Mouse (Mus musculus) midbrain, postnatal 0 days (tissue): ENCODE measurements at regions not wholly inside any gene's neighbourhood (a gene's known extent, or its start where the extent isn't known, plus 50 kb on each side); places are given as distances from the start of the nearest gene placed in this dataset.

Experiments used
- ATAC-seq: fragments of 200-750 bp; cut with Nextera tagmentation; 2 replicates; pipeline ENCODE4 v1.8.0; 2017; ENCODE audit warnings: moderate number of reproducible peaks, mild to moderate bottlenecking, moderate TSS enrichment, moderate library complexity; ENCODE audit not compliant: low FRiP score
- DNase-seq: peaks from one replicate; pipeline ENCODE4 v3.0.0-alpha.2; 2015; ENCODE audit warnings: low spot score
- H3K27ac ChIP-seq: fragments of 300-500 bp; sonication (generic); 2 replicates; pipeline ENCODE4 v1.5.1; 2014; ENCODE audit warnings: low read depth, mild to moderate bottlenecking, low read length, mixed read lengths
- H3K27me3 ChIP-seq: fragments of 300-500 bp; sonication (generic); 2 replicates; pipeline ENCODE4 v1.6.1; 2014; ENCODE audit warnings: low read length, control low read depth, mixed read lengths; ENCODE audit not compliant: insufficient read depth
- H3K36me3 ChIP-seq: fragments of 300-500 bp; sonication (generic); 2 replicates; pipeline ENCODE4 v1.6.1; 2014; ENCODE audit warnings: low read length, control low read depth, mixed read lengths; ENCODE audit not compliant: insufficient read depth
- H3K4me1 ChIP-seq: fragments of 300-500 bp; sonication (generic); 2 replicates; pipeline ENCODE4 v1.6.1; 2014; ENCODE audit warnings: mild to moderate bottlenecking, control low read depth, antibody characterized with exemption, low read length, mixed read lengths; ENCODE audit not compliant: insufficient read depth
- H3K4me2 ChIP-seq: fragments of 300-500 bp; sonication (generic); 2 replicates; pipeline ENCODE4 v1.6.1; 2014; ENCODE audit warnings: low read depth, mild to moderate bottlenecking, low read length, mixed read lengths; ENCODE audit not compliant: poor library complexity, severe bottlenecking
- H3K4me3 ChIP-seq: fragments of 300-500 bp; sonication (generic); 2 replicates; pipeline ENCODE4 v1.5.1; 2014; ENCODE audit warnings: low read depth, mild to moderate bottlenecking, low read length, moderate library complexity
- H3K9ac ChIP-seq: fragments of 300-500 bp; sonication (generic); replicated peaks from 2 replicates; pipeline ENCODE4 v1.6.1; 2014; ENCODE audit warnings: mild to moderate bottlenecking, low read length, moderate library complexity, mixed read lengths; ENCODE audit not compliant: poor library complexity, severe bottlenecking
- H3K9me3 ChIP-seq: fragments of 300-500 bp; sonication (generic); 2 replicates; pipeline ENCODE4 v1.6.1; 2016; ENCODE audit warnings: low read length, control low read depth
- CTCF ChIP-seq: IDR thresholded peaks from 2 replicates; pipeline ENCODE4 v1.5.1; 2016; ENCODE audit warnings: antibody characterized with exemption, mild to moderate bottlenecking
- WGBS: fragments of 180-500 bp; shearing (Covaris S2); extraction: QIAGEN DNeasy Blood & Tissue Kit; methylation state at CpG from one replicate; pipeline ENCODE4 v1.1.7; 2014; 5-methylcytosine and 5-hydroxymethylcytosine counted together

DNA sequence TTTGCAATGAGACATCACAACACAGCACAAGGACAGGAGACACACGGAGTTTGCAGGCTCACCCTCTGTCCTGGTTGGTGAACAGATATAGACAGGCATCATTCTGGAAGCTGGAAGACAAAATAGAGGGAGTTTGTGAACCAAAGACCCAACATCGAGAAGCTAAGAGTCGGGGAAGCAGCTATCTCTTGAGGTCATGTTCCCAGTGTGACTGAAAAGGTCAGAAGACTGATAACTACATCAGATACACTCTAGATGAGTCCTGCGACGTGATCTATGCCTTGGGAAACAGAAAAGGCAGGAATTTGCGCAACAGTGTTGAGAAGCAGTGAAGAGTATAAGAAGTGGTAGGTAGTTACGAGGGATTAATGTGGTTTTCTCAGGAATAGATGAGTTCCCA is 171.2 kb downstream of the Ifng start:
- 90% methylated on average over 7 of the region's 7 CpGs for whole genome bisulfite sequencing
- H3K4me2 ChIP-seq = no peak overlapping the region
- DNase-seq = no peak

DNA sequence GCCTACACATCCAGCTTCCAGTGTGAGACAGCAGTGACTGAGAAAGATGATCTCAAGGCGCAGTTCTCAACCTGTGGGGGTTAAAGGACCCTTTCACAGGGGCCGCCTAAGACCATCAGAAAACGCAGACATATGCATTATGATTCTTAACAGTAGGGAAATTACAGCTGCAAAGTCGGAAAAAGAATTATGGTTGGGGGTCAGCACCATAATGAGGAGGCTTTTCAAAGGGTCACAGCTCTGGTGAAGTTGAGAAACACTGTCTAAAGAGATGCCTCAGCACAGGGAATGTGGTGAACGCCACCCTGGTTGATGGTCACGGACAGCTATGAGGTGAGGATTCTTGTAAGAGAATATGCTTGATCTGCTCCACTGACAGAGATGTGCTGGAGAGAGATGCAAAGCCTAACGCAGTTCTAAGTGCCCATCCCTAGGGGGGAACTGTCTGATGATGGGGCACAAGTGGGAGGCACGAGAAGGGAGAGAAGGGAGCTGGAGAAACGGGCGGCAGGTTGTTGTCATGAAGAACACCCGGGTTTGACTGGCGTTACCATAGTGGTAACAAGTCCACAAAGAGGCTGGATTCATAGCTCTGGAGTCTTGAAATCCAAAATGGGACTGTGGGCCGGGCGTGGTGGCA is 172.3 kb downstream of the Ifng start:
- no peak overlapping the region for H3K4me3 ChIP-seq
- ATAC-seq = no peak
- H3K36me3 ChIP-seq = no peaks in the 10 kb centered on the region
- TF ChIP-seq CTCF = no peak
- H3K4me1 ChIP-seq = no peaks in the 10 kb centered on the region
- no peak overlapping the region for H3K4me2 ChIP-seq
- H3K9me3 ChIP-seq = no peaks in the 10 kb centered on the region
- H3K9ac ChIP-seq = no peak overlapping the region
- 87% methylated on average over 14 of the region's 14 CpGs for WGBS
- DNase-seq = no peak
- no peaks in the 10 kb centered on the region for H3K27me3 ChIP-seq
- H3K27ac ChIP-seq = no peak overlapping the region

More for the DNA sequence above, 171.2 kb downstream of the Ifng start:
- Histone ChIP-seq H3K36me3 (no peaks in the 10 kb centered on the region), H3K4me1 (no peaks in the 10 kb centered on the region), H3K9ac (no peak overlapping the region), H3K9me3 (no peaks in the 10 kb centered on the region), H3K4me3 (no peak overlapping the region), H3K27ac (no peak overlapping the region), H3K27me3 (no peaks in the 10 kb centered on the region)
- no peak for TF ChIP-seq CTCF
- no peak for ATAC-seq

DNA sequence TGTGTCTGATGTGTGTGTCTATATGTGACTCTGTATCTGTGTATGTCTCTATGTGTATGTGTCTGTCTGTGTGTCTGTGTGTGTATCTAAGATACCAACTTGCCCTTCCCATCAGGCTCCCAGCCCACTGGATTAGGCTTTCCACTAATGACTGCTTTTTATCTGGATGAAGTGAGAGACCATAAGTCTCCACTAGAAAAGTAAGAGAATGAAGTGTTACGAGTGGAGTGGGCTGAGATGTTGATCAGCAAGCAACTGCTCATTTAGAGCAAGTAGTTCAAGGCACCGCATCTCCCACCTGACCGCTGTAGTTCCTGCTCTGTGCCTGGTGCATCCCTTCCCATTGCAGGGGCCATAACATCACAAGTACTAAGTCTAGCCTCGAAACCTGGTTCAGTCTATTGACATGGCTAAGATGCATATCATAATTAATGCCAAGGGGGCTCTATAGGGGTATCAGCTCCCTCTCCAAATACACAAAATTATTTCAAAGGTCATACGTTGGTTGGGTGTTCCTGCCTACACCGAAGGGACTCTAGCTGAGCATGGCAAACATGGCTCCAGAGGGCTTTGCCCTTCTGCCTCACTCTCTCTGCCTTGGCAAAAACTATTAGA is 173.5 kb downstream of the Ifng start:
- H3K9me3 ChIP-seq = no peaks in the 10 kb centered on the region
- no peaks in the 10 kb centered on the region for H3K27me3 ChIP-seq
- 94% methylated on average over 6 of the region's 6 CpGs for WGBS
- DNase-seq (no peak), ATAC-seq (no peak)
- no peak overlapping the region for H3K4me2 ChIP-seq
- H3K9ac ChIP-seq = no peak overlapping the region
- H3K27ac ChIP-seq = no peak overlapping the region
- no peaks in the 10 kb centered on the region for H3K36me3 ChIP-seq
- H3K4me3 ChIP-seq = no peak overlapping the region
- no peaks in the 10 kb centered on the region for H3K4me1 ChIP-seq
- no peak for TF ChIP-seq CTCF

DNA sequence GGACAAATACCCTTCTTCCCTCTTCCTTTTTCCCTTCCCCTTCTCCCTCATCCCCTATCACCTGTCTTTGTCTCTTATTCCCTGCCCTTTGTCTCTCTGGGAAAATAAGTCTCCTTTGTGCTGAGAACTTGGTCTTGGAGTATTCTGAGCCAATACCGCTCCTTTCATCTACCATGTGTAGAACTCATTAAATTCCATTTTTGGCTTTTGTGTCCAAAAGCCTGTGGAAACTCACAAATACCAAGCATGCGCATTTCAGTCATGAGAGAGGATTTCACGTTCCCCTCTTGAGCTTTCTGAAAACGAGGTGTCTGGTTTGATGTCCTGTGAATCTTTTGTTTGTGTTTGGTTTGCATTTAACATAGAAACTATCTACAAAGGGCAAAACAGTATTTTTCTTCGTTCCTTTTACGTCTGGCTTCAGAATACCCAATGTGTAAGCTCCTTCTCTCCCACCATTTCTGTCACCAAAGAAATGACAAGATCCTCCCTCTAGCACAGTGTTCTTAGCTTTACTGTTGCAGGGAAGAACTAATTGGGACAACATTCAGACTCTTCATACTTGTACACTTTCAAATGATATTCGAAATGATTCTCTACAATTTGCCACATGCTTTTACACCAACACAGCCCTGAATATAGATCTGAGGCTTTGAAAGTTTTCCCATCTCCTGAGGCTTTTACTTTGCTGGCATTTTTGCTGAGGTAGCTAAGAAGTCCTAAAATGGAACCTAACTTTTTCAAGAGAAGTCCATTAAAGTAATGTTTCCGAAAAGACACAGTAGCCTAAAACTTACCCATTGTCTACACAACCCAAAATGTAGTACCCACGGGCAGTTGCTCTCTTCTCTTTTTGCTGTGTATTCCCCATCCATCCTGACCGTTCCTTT is 174.5 kb downstream of the Ifng start:
- no peak for TF ChIP-seq CTCF
- ATAC-seq (no peak), DNase-seq (no peak)
- Histone ChIP-seq H3K4me3 (no peak overlapping the region), H3K36me3 (no peaks in the 10 kb centered on the region), H3K4me2 (no peak overlapping the region), H3K27ac (no peak overlapping the region), H3K4me1 (no peaks in the 10 kb centered on the region), H3K27me3 (no peaks in the 10 kb centered on the region), H3K9ac (no peak overlapping the region), H3K9me3 (no peaks in the 10 kb centered on the region)
- 83% methylated on average over 10 of the region's 10 CpGs for WGBS

DNA sequence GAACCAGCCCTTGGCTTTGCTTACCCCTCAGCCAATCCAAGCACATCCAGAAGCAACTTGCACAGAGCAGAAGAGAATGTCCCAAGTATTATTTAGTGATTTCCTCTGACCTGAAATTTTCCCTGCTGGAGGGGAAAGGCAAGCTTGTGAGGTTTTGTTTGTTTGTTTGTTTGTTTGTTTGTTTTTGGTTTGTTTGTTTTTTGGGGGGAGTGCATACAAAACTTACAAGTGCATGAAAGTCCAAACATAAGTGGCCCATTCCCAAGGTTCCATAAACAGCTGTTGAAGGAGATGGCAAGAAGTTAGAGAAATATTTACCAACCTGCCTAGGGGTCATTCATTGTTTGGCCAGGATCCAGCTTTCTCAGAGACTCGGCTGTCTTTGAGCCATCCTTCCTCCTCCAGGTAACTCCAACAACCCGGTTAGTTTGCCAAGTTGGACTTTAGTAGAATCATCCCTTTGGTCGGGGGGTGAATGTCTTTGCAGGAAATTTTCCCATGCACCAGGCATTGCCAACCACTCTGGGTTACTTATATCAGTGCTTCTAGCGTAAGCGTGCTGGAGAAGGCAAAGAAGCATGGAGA is 175.3 kb downstream of the Ifng start:
- TF ChIP-seq CTCF = no peak
- ATAC-seq = no peak
- no peak overlapping the region for H3K27ac ChIP-seq
- H3K9ac ChIP-seq = no peak overlapping the region
- no peak overlapping the region for H3K4me3 ChIP-seq
- no peaks in the 10 kb centered on the region for H3K4me1 ChIP-seq
- no peaks in the 10 kb centered on the region for H3K36me3 ChIP-seq
- 91% methylated on average over 5 of the region's 5 CpGs for WGBS
- H3K27me3 ChIP-seq = no peaks in the 10 kb centered on the region
- H3K4me2 ChIP-seq = no peak overlapping the region
- no peak for DNase-seq
- no peaks in the 10 kb centered on the region for H3K9me3 ChIP-seq
